Mouse (Mus musculus) thymus, postnatal 0 days (tissue): ENCODE measurements around the gene Trip6. TPM values are rescaled to one million over a fixed set of nuclear protein-coding genes. Genes with fewer than 3 reads are reported as not detected.

ENCODE experiments used
- DNase-seq: peaks from one replicate; pipeline ENCODE4 v3.0.0-alpha.2; 2015; ENCODE audit warnings: low spot score
- polyA plus RNA-seq: library from polyadenylated mRNA; unstranded; fragments of >200 nt; fragmentation: Nextera tagmentation; extraction: Ambion mirVana; gene quantifications from 2 replicates; pipeline ENCODE4 v1.2.1, GENCODE M21; 2015

Gene Trip6
- polyA plus RNA-seq = 17.1 and 17.4 TPM in 2 replicates

GRCm38 (mm10) chr5:137314193-137315083 lies at the start of gene Trip6:
Gene Trip6 (minus strand): TSS chr5:137314404.
- DNase-seq = no peak

- DNase-seq = no peak
Measured at GRCm38 (mm10) chr5:137358382-137358781, 44.2 kb upstream of the Trip6 start.

GRCm38 (mm10) chr5:137354091-137354490 lies 39.9 kb upstream of the Trip6 start:
- no peak for DNase-seq

GRCm38 (mm10) chr5:137352011-137352975 lies 38.1 kb upstream of the Trip6 start:
- DNase-seq = no peak

GRCm38 (mm10) chr5:137351394-137351793 lies 37.2 kb upstream of the Trip6 start:
- no peak for DNase-seq

GRCm38 (mm10) chr5:137351058-137351380 lies 36.8 kb upstream of the Trip6 start:
- no peak for DNase-seq

- DNase-seq = no peak
Measured at GRCm38 (mm10) chr5:137350205-137351057, 36.2 kb upstream of the Trip6 start.

- DNase-seq = no peak
Measured at GRCm38 (mm10) chr5:137349384-137350204, 35.4 kb upstream of the Trip6 start, which contains the start of gene Ephb4. Gene Ephb4 (plus strand): TSS chr5:137350109.

GRCm38 (mm10) chr5:137348482-137349383 lies 34.5 kb upstream of the Trip6 start:
- no peak for DNase-seq

GRCm38 (mm10) chr5:137347856-137348255 lies 33.7 kb upstream of the Trip6 start:
- DNase-seq = no peak

GRCm38 (mm10) chr5:137346983-137347382 lies 32.8 kb upstream of the Trip6 start:
- DNase-seq = no peak

- DNase-seq = no peak
Measured at GRCm38 (mm10) chr5:137346388-137346787, 32.2 kb upstream of the Trip6 start.

- DNase-seq = peak; percentile 42
Measured at GRCm38 (mm10) chr5:137345821-137346220, 31.6 kb upstream of the Trip6 start.

- no peak for DNase-seq
Measured at GRCm38 (mm10) chr5:137343869-137344268, 29.7 kb upstream of the Trip6 start.

GRCm38 (mm10) chr5:137343412-137343811 lies 29.2 kb upstream of the Trip6 start:
- no peak for DNase-seq

- DNase-seq = no peak
Measured at GRCm38 (mm10) chr5:137342407-137343012, 28.3 kb upstream of the Trip6 start.

- DNase-seq = no peak
Measured at GRCm38 (mm10) chr5:137340222-137340621, 26.0 kb upstream of the Trip6 start.

- DNase-seq = no peak
Measured at GRCm38 (mm10) chr5:137339290-137339979, 25.2 kb upstream of the Trip6 start.
